Mouse (Mus musculus) adrenal gland (tissue): ENCODE data around the gene Grap.

Experiments
- intact Hi-C: fragments of 180-260 bp; cut with DNase I; formaldehyde crosslinking; loops from one replicate; pipeline ENCODE4 v1.15.1; 2025

Grap gene

DNA sequence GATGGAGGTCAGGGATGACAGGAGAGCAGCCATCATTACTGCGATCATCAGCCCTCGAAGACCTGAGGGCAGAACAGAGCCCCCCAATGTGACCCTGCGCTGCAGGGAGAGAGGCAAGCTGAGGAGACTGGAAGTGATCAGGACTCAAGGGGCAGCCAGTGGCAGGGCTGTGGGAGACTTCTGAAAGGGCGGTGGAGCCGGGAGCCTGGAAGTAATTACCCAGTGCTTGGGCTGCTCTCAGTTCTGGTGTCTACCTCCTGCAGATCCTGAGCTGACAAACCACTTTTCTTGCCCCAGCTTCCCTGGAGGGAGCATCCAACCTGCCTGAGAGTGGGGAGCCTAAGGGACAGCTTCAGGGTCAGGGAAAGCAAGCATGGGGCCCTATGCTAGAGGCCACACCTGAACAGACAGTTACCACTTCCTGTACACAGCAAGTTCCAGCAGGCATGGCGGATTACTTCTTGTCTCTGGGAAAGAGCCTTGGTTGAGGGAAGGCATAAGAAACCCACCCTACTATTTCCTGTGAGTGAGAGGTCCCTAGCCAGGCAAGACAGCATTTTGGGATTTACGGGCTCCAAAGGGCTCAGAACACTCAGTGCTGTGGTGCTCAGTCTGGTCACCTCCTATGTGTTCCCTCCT, 23.3 kb downstream of the Grap start:
- intact Hi-C loops = no loop called here

DNA sequence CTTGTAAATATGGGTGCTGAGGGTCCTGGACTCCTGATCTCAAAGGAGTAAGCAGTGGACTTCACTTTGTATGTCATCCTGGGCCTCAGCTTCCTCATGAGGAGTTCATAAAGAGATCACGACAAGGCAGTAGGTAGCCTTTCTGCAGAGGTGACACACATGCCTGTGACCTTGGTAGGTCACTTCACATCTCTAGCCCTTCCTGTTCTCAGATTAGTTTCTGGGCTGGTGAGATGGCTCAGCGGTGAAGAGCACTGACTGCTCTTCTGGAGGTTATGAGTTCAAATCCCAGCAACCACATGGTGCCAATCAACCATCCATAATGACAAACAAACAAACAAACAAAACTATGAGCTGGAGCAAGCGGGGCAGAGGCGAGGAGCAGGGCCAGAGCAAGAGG, 24.6 kb downstream of the Grap start:
- intact Hi-C loops = no loop called here

DNA sequence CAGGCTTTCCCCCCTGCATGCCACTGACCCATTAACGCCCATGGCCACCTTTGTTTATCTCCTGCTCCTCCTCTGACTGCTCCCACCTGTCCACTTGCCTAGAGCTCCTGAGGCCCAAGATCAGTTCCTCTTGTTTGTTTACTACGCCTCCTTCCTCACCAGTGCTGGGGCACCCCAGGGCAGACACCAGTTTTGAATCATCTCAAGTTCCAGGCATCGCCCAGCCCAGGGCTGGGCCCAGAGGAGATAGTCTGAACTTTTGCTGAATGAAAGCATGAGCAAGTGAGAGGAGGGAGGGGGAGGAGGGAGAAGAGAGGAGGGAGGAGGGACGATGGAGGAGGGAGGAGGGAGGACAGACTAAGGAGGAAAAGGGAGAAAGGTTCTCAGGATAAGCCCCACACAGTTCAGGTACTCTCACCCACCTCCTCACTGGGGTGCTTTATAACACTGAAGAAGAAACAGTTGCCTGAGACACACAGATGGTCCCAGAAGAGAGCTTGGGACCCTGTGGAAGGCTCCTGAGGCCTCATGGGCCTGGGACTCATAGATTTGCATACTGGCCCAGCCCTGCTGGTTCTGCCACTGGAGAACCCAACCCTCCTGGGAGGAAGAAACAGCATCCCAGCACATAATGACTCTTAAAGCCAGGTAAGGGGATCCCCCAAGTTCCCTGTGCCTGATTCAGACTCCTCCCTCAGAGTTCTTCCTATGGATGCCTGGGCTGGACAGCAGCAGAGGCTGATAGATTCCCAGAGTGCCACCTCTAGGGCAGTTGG, 26.2 kb downstream of the Grap start:
- intact Hi-C loops = no loop called here

DNA sequence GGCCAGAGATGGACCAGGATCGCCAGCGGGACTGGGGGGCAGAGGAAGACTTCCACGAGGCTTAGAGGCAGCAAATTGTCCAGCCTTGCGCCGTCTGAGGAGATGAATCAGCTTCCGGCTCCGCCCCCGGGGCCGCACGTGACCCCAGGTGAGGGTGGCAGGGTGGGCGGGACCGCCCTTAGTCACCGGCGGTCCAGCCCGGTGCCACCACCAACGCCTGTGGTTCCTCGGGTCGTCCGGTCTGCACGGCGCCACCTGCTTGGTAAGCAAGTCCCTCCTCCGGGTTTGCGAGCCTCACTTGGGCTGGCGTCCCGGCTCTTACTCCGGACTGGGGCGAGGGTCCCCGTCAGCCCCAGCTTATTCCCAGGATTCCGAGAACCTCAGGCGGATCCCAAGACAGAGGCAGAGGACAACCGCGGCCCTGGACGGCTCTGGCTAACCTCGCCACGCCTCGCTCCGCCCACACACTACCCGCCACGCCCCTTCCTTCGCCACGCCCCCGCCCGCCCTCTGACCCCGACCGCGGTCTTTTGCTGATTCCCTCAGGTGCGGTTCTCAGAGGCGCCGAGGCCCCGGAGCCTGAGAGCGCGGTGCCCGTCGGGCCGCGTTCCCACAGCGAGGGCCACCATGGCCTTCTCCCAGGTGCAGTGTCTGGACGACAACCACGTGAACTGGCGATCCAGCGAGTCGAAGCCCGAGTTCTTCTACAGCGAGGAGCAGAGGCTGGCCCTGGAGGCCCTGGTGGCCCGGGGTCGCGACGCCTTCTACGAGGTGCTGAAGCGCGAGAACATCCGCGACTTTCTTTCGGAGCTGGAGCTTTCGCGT, 31.1 kb downstream of the Grap start, which contains the start of gene Fam83g:
Gene Fam83g, plus strand, starts transcription at position 185 of the 825 bp plus-strand sequence.
- intact Hi-C loops = no loop called here

DNA sequence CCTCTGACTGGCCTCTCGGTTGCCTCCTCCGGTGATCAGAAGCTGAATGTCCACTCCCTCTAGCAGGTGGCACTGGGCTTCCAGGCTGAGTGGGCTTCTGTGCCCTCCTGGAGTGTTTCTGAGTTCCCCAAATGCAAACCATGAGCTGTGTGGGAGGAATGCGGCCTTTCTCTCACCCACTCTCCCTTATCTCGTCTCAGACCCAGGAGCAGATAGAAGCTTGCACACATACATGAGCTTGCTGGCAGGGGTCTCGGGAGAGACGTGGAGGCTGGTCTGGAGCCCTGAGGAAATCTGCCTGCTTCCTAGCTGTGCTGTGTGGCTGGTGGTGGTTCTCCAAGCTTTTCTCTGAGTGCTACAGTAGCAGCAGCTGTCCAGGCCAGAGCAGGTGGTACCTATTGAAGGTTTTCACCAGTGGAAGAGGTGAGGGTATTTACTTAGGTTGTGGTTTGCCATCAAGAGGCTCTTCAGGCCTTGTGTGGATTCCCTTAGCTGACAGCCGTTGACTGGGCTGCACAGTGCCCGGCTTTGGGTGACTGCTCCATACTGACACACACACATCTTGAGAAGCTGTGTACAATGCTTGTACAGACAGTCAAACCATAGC, 32.2 kb downstream of the Grap start:
- intact Hi-C loops = no loop called here

DNA sequence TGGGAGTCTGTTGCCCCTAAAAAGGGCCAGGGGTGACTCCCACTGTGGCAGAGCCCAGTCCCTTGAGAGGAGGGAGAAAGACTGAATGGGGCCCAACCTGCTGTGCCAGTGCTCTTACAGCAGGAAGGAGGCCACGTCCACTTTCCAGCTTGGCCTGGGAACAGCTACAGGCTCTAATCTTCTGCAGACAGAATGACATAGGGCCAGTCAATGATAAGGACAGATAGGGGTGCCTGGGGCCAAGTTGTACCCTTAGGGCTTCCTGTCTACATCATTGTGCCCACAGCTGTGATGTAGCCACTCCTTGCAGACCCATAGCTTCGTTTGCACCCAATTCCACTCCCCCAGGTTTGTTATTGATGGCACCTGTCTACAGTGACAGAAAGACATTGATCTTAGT, 33.1 kb downstream of the Grap start:
- intact Hi-C loops = no loop called here

DNA sequence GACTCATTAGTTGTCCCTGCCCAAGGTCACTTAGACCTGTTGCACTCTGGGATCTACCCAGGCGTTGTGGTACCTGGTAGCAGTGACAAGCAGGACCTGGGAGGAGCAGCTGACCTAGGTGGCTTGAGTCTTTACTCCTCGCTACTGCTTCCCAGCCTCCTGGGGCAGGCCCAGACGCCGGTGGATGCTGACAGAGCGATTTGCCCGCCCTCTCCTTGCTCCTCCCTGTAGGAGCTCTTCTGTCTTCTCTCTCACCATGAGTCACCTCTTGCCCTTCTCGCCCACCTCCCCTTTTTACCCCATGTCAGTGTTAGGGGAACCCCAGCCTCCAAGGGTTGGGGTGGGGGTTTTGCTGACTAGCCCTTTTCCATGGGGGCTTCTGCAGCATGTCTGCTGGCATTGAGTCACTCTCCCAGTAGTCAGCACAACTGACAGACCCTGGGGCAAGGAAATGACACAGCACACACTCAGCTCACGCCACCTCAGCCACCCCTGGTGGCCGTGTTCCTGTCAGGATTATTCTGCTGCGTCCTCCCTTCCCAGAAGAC, 33.9 kb downstream of the Grap start:
- intact Hi-C loops = no loop called here

DNA sequence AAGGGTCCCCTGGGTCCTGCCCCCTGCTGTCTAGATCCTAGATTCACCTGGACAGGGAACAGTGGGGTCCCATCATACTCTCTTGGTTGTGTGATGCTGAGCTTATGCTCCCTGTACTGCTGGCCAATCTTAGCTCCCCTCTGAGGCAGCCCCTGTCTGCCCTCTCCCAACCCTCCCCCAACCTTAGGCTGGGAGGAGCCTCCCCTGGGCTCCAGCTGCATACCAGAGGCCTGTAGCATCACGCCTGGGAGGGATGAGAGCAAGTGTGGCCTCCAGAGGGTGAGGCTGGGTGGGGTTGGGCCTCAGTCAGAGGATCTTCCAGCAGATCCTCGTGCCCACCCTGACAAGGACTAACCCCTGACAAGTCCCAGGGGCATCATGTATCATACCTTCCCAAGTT, 34.5 kb downstream of the Grap start:
- intact Hi-C loops = no loop called here

DNA sequence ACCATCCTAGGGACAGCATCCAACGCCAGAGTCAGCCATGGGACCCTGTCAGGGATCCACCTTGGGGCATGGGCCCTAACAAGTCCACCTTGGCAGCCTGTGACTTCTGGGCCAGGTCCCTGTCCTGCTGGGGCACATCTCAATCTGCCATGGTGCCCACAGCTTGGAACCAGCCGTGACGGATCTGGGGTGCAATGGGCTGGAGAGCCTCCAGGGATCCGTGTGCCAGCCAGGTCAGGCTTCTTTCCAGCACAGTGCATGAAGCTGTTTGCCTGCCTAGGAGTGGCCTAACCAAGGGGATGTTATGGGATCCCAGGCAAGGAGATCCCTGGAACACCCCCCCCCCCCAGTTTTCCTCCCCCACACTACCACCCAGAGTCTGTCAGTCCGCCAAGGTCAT, 39.9 kb downstream of the Grap start:
- intact Hi-C loops = no loop called here

DNA sequence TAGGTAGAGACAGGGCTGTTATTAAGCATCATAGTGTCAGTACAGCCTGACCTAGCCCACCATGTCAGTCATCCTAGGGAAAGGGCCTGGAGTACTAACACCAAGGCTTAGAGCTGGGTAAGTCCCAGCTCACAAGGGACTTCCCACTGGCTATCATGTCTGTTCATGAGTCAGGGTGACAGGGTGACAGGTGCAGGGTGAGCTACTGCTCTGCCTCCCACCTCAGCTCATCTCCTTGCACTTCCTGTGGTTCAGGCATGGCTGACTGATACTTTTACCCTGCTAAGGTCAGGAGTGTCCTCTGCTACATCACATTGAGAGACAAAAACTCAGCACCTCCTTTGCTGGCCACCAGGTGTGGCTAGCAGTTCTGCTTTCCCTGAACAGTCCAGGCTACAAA, 45.8 kb downstream of the Grap start:
- intact Hi-C loops = no loop called here

DNA sequence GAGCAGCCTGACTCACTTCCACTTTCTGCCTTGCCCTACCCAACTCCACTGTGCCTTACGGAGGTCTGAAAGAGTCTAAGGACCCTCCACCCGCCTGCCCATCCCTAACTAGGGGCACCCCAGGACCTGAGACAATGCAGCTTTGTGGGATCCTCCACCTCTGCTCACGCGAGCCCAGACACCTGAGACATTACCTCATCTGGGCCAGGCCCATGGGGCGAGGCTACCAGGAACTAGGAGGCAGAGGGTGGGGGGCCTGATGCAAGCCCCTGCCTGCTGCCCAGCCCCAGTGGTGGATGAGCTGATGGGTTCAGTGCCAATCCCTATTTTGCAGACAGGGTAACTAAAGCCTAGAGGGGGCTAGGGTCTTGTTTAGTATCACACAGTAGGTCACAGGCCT, 46.4 kb downstream of the Grap start:
- intact Hi-C loops = no loop called here

DNA sequence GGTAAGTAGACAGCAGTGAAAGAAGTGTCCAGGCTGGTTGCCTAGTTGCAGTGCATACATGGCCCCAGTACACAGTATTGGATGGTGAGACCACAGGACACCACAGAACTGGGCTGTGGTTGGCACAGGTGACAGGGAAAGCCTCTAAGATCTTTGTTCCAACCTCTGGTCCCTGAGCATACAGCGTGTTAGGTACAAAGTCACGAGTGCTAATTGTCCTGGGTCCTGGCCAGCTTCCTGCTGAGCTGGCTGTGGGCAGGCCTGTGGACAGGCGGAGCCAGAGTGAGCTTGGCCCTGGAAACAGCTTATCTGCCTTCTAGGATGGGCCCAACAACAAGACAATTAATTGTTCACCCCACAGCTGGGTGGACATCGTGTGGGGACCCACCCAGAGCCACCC, 46.9 kb downstream of the Grap start:
- intact Hi-C loops = no loop called here

DNA sequence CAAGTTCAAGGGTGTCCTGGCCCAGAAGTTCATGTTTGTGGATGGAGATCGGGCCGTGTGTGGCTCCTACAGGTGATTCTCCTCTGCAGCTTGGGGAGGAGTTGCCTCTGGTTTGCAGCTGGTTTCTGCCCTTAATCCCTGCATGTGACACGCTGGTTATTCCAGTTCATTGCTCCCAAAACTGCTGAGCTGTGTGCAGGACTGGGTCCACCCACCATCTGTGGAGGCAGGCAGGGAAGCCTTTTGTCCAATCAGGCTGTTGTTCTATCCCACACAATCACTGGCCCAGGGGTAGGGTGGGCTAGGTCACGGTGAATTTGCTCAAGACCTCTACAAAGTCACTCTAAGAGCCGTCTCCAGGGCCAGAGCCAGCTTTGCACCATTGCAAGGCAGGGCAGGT, 48.6 kb downstream of the Grap start:
- intact Hi-C loops = no loop called here

DNA sequence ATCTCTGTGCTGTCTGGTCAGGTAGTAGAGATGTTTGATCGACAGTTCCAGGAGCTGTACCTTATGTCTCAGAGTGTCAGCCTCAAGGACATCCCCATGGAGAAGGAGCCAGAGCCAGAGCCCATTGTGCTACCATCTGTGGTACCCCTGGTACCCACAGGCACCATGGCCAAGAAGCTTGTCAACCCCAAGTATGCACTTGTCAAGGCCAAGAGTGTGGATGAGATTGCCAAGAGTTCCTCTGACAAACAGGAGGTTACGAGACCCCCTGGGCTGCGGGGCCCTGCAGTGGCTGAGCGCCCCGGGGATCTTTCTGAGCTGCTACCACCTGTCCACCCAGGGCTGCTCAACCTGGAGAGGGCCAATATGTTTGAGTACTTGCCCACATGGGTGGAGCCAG, 49.4 kb downstream of the Grap start:
- intact Hi-C loops = no loop called here

DNA sequence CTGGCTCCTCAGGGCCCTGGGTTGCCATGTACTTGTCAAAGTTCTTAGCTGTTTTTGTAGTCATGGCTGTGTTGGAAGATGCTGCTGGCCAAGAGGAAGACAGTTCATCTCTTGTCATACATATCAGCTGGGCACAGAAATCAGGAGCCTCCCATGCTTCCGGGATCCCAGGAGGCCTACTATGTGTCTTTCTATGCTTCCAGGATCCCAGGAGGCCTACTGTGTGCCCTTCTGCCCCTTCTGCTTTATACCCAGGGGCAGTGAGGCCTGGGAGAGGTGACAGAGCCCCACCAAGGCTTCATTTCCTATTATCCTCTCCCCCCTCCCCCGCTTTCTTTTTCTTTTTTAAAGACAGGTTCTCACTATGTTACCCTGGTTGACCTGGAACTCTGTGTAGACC, 52.5 kb downstream of the Grap start:
- intact Hi-C loops = no loop called here

DNA sequence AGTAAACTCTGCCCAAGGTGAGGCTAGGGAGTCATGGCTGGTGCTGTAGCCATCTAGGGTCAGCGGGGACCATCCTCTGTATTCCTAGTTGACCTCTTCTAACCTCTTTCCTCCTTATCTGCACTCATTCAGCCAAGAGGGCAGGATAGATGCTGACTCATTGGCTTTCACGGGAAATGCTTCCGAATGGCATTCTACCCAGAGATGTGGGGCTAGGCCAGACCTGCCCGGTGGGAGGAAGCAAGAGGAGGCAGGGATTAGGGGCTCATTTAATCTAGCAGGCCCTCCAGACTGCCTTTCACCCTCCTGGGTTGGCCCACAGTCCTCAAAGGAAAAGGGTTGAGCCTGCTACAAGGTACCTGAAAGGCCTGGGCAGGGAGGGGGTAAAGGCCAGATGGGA, 53.2 kb downstream of the Grap start:
- intact Hi-C loops = no loop called here

DNA sequence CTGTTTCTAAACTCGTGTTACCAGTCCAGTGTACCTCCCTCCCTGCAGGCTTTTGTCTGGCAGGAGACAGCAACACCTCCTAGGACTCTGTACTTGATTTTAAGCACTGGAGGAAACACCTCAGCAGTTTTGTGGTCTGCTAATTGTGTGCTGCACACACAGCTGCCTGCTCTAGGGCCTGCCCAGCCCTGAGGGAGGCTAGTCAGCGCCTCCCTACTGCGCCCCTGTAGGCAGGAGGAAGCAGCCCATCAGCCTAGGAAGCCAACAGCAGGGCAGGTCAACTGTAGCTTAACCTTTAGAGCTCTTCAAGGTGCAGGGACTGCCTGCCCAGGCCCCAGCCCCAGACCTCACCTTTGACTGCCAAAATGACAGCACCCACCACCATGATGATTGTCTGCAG, 55.9 kb downstream of the Grap start:
- intact Hi-C loops = no loop called here

DNA sequence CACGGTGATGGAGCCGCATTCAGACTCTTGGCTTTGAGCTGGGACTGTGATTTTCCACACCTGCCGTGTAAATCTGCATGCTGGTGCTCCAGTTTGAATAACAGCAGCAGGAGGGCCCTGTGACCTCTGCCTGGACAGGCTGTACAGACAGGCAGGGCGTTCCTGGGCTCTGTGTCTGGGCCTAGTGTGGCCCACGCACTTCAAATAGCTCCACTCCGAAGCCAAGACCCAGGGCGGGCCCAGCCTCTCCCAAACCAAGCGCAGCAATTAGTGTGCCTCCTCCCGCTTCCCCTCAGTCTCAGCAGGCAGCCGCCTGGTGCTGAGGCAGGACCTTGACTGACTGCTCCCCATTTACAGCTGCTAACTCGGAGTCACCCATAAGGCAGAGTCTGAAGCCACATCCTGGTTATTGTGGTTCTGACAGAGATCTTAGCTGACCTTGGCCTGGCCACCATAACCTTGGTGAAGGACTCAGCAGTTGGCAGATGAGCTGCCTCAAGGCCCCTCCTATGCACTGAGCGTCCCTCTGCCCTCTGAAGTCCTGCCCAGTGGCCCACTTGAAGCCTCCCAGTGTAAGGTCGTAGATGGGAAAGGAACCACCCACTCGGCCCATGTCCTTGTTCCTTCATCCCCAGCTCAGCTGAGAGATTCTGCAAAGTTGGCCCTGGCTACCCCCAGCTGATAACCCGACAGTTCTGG, 60.2 kb downstream of the Grap start:
- intact Hi-C loops = loop anchor here (2.0 to 10.0 kb wide), 3 partner anchors 47 to 296 kb away; partner anchors contain the start of gene B9d1

DNA sequence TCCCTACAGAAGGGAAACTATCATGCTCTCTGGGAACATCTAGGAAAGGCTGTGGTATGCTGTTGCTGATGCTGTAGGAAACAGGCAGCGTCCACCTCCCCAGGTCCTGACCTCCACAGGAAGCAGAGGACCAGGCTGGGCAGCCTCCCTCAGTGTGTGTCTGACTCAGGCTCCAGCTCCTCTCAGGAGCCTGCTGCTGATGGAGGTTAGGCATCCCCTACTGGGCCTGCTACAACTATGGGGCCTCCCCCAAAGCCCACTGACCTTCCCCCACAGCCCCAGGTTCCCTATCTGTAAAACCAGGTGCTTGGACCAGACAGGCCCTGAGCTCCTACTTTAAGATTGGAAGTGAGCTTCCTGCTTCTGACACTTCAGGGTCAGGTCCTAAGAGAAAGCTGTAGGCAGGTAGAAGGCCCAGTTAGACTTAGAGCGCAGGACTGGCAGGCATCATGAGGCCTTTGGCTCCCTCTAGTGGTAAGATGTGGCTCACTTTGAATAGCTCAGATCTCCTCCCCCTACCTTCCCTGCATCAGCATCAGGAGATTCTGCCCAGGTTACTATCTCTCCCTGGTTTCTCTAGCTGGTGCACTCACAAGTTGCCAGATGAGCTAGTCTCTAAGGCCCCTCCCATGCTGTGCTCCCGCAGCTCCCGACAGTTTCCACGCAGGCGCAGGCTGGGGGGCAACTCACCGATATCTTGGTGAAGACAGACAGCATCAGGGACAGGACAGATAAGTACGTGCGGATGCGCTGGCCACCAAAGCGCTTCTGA, 61.5 kb downstream of the Grap start:
- intact Hi-C loops = loop anchor here (2.0 to 10.0 kb wide), 3 partner anchors 86 to 297 kb away; partner anchors contain the start of gene B9d1

DNA sequence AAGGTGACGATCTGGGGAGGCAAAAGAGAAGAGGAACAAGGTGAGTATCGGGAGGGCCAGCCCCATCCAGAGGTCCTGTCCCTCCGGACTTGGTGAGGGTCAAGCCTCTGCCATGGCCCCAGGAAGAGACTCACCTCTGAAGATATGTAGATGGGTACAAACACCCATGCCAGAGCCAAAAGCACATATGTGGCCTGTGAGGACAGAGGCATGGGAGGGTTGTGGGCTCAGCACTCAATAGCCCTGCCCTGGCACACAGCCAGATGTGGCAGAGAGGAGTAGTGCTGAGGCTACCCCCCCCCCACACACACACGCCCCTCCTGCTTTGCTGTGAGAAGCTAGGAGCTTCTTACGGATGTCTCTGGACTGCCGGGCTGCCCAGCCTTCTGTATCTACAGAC, 62.1 kb downstream of the Grap start:
- intact Hi-C loops = loop anchor here (2.0 to 10.0 kb wide), 2 partner anchors 86 to 210 kb away; partner anchors contain the start of gene B9d1
